Mouse (Mus musculus) c-Kit-negative CD71-positive TER-119-positive erythroid progenitor cells, embryonic 14.5 days (primary cell): Measurements from ENCODE around the gene Dhfr.

Source experiments
- DNase-seq: peaks from one replicate; pipeline ENCODE4 v3.0.0-alpha.2; 2013; ENCODE audit warnings: low read depth, low spot score

The Dhfr gene

DNA sequence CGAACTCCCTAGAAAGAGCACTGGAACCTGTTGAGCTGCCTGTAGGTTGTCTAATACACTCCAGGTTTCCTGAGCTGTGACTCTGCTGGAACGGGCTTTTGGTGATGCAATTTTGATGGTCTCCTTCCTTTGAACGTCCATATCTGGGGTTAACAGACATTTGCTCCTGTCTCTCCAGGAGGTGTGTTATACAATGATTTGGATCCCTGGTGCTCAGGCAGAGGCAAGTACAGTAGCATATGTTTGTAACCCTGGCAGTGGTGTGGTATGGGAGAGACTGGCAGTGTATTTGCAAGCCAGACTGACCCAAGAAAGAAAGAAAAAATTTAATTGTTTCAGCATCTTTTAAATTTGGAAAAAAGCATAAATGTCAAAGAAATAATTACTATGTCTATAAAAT lies 32.8 kb downstream of the Dhfr start:
- no peak for DNase-seq

DNA sequence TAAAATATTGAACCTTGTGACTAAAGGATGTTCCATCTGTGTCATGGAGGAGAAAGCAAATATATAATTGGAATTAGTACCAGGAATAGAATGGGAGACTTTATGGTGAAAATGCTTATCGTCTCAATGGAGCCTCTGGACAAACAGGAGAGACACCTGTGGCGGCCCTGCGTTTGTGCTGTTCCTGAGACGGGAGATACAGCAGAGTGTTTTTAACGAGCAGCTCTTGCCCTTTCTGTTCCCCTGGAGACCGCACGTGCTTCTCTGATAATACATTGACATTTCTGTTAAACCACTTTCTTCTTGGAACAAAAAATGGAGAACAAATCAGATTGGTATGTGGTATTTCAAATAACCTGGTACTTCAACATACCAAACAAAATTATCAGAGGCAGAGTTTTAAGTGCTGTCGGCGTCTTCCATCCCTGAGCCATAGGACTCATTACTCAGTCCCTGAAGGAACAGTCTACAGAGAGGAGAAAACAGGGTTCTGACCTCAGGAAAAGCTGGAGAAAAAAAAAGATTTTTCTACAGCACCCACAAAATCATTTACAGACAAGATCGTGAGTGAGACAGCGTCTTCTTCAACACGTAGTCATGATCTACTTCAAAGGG lies 38.6 kb downstream of the Dhfr start:
- DNase-seq = no peak

DNA sequence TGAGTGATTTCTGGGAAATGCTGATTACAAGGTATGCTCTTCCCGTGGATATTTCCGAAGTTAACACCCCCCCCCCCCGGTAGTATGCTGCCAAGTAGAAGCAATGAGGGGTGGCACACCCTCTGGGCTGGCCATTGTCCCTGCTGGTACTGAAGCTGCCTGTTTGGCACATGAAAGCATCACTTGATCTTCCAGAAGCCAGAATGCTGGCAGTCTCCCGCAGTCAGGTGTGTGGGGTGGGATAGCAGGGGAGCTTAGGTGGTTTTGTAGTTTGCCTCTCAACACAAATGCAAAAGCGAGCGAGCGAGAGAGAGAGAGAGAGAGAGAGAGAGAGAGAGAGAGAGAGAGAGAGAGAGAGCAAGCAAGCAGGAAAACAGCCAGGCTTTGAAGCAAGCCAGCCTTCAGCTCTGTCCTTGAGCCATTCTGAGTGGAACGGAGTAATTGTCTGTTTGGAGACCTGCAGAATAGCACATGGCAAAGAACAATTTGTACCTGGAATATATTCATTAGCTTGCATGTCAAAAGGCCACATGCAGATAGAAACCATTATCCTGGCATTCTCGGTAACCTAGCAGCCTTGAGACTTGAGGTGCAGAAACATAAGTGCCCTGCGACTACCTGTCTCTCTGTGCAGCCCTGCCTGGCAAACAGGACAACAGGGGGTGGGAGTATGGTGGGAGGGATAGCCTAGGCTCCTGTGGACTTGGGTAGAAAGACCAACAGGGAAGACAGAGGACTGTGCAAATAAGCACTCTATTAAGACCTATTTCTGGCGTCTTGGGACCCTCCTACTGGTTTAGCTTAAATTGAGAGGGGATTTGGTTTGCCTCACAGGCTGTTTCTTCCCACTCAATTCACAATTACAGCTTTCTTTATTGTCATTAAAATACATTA lies 44.2 kb downstream of the Dhfr start:
- DNase-seq = no peak

DNA sequence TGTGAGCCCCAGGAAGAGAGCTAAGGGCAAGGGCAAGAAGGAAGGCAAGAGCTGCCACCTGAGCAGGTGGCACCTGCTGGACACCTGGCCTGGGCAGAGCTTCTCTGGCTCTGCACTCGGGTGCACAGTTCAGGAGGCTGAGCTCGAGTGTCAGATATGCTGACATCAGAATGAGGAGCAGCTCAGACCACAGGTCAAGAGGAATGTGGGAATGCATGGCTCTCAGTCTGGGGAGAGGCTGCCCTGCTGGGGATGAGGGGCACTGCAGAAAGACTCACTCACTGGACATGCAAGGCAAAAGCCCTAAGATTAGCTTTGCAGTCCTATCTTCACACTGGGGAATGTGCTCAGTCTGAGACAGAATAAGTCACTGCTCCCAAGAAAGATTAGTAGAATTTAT lies 47.5 kb downstream of the Dhfr start:
- no peak for DNase-seq

DNA sequence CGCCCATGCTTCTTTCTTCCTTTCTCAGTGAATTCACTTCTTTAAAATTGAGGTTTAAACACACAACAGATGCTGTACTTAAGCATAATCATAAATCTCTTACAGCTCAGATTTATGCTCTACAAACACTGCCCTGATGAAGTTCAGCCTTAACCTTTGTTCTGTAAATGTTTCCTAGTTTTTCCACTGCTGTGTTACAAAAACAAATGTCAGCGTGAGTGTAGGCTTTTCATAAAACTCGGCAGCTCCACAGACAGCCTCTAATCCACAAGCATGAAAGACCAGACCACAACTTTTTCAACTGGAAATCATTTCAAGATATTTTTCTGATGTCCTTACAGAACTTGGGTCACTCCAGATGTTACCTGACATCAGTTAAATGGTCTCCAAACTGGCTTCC lies 49.0 kb downstream of the Dhfr start:
- DNase-seq = no peak

GRCm38 (mm10) chr13:92410486-92410885 lies 56.0 kb downstream of the Dhfr start:
- no peak for DNase-seq

- no peak for DNase-seq
Measured at GRCm38 (mm10) chr13:92419630-92420029, 65.1 kb downstream of the Dhfr start.

- no peak for DNase-seq
Measured at GRCm38 (mm10) chr13:92423711-92424110, 69.2 kb downstream of the Dhfr start.

- DNase-seq = no peak
Measured at GRCm38 (mm10) chr13:92425758-92426264, 71.3 kb downstream of the Dhfr start, which contains the start of gene Ankrd34b. Gene Ankrd34b, plus strand, starts transcription at chr13:92425896.

- no peak for DNase-seq
Measured at GRCm38 (mm10) chr13:92426294-92427051, 71.9 kb downstream of the Dhfr start.

DNA sequence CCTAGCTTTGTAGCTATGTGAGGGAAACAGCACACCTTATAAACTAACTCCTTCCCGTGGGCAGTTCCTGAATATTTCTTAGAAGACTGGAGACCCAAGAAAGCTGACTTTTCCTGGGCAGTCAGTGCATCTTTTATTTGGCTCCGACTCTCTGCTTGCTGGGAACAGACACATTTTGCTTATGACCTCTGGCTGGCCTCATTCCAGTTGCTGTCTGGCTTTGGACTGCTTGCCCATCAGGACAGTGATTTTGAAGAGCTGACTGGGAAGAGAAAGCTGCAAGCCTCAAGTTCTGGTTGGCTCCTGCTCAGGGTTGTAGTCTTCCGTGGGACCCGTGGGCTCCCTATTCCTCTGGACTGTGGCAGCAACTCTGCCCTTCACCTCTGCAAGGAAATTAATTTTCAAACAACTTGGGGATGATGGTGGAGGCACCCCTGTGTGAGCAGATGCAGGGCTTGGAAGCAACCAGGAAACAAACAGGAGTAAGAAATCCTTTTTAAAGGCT lies 72.9 kb downstream of the Dhfr start:
- no peak for DNase-seq
